Mouse (Mus musculus): ENCODE data around the gene Myh7.
A peak's percentile ranks its signal among the peaks of the same experiment; 100 is the strongest.
"Not testable (repeated sequence)": the region's sequence is repeated elsewhere in the genome, so short reads cannot be mapped to it uniquely, and the experiment has no call there.

Myh7 gene

DNA sequence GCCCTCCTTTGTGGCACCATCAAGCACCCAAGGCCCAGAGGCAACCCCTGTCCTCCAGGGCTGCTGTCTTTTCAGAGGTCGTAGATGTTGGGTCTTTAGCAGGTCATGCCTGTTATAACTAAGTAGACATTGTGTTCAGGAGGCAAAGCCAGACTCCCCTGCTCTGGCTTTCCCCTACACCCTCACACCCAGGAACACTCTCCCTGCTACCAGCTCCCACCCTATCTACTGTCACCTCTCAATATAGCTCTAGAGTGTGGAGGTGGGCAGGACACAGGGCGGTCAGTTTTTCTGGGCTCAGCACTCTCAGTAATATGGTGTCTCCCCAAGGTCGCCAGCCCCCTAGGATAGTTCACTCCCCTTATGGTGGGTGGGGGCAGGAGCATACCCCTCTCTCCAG is 26.6 kb downstream of the Myh7 start:
- DNase-seq: no peak

DNA sequence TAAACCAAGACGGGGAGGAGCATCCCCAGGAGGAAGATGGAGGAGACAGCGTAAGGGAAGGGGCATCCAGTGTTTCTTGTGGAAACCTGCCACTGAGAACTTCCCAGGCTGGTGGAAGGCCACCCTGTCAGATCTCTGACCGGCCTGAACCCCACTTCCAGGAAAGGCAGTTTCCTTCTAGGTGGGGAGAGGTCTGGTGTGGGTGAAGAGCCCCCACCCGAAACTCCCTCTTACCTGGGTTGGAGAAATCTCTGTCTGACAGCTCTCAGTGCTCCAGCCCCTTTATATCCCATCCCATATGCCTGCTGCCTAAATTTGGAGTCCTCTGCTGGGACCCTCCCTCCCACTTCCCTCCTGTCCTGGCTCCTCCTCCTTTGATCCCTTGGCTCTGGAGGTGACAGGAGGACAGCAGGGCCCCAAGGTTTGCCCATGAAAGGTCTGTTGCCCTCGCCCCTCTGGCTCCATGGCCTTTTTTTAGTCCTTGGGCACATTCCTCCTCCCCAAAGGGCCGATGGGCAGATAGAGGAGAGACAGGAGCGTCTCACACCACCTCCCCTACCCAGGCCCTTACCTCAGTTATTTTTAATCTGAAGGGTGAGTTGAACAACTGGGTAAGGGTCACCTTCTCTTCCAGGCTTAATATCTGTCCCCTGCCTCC is 28.0 kb downstream of the Myh7 start, which contains the start of gene Myh6:
TSS of gene Myh6 (minus strand) at position 608 of the 658 bp plus-strand sequence.
- DNase-seq: no peak

DNA sequence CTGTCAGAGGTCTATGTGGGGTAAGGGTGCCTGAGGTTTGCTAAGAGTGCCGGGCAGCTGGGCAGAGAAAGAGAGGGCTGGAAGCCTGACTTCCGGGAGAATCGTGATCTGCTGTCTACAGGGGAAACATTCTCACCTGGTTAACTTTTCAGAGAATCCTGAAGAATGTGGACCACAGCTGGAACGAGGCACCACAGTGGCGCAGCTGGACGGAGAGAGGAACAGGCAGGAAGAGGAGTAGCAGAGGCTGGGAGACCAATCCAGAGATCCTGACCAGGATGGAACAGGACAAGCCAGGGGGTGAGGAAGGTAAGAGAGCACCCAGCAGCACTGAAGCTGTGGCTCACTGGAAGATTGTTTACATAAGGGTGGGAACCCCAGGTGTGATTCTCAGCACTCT is 28.8 kb downstream of the Myh7 start:
- no peak for DNase-seq

DNA sequence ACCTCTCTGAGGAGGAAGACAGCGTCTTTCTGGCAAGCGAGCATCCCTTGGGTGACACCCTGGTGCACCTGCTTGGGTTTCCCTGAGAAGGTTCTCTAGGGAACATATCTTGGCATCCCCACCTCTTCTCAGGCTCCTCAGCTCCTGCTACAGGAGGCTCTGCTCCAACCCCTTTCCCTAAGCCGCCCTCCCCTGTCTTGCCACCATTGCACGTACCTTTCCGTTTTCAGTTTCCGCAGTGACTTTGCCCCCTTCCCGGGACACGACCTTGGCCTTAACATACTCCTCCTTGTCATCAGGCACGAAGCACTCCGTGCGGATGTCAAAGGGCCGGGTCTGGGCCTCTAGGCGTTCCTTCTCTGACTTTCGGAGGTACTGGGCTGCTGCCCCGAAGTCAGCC is 29.4 kb downstream of the Myh7 start:
- no peak for DNase-seq

DNA sequence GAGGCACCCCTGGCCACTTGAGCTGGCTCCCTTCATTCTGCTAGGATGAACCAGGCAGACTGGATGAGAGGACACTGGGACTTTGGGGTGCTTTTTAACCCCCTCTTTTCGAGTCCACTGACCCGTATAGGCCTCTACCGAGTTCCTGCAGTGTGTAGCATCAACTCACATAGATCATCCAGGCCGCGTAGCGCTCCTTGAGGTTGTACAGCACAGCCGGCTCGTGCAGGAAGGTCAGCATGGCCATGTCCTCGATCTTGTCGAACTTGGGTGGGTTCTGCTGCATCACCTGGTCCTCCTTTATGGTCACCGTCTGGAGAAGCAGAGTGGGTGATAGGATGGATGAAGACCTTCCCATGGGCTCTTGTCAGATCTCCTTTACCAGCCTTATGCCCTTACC is 30.7 kb downstream of the Myh7 start:
- DNase-seq: no peak

DNA sequence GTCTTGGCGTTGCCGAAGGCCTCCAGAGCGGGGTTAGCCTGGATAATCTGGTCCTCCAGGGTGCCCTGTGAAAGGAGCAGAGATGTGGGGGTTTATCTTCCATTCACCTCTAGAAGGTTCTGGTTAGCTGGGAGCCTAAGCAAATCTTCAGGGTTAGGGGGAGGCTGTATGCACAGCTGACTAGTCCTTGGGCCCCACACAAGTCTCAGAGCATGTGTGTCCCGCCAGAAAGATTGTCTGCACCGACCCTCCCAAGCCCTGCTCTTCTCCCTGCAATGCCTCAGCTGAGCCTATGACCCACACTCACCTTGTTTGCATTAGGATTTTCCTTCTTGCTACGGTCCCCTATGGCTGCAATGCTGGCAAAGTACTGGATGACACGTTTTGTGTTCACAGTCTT is 31.7 kb downstream of the Myh7 start:
- DNase-seq: no peak

DNA sequence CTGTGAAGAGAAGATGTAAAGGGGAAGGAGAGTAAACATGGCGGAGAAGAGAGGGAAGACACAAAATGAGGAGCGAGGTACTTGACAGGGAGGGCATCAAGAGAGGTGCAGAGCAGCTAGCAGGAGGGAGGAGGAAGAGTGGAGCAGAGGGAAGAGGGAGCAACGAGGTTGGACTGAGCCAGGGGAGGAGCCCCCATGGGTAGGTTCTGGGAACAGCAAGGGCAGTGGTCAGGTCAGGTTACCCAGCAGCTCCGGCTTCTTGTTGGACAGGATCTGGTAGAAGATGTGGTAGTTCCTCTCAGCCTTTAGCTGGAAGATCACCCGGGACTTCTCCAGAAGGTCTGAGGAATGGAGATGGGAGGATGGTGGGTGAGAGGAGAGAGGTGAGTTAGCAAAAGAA is 32.9 kb downstream of the Myh7 start:
- no peak for DNase-seq

DNA sequence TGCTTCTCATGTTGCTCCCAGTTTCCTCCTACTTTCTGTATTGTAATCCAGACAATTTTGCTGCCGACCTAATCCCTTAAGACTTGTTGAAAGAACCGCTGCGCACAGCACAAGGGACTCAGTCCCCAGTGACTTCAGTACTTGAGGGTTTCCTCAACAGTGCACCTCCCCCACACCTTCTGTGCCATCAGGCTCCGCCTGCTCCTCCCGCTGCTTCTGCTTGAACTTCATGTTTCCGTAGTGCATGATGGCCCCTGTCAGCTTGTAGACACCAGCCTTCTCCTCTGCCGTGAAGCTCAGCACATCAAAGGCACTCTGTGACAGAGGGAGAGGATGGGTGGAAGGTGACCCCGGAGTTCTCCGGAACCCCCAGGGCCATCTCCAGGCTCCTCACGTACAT is 33.7 kb downstream of the Myh7 start:
- peak; percentile 40 for DNase-seq

DNA sequence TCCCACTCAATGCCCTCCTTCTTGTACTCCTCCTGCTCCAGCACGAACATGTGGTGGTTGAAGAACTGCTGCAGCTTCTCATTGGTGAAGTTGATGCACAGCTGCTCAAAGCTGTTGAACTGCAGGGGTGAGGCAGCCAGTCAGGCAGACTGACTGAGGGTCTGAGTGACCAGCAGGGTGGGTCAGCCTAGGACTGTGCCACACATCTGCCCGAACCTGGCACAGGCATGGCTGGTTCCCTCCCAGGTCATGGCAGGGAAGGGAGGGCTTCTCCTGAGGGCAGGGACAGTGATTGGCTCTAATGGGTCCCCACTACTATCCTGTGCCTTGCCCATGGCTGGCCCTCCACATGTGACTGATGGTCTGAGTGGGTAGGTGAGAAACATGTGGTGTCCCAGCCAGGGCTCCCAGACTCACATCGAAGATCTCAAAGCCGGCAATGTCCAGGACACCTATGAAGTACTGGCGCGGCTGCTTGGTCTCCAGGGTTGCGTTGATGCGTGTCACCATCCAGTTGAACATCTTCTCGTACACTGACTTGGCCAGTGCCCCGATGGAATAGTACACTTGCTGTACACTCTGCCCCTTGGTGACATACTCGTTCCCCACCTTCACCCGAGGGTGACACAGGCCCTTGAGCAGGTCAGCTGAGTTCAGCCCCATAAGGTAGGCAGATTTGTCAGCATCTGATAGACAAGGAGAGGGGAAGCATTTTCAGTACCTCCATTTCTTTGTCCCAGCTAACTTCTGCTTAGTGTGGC is 34.4 kb downstream of the Myh7 start:
- not testable (repeated sequence) for DNase-seq

DNA sequence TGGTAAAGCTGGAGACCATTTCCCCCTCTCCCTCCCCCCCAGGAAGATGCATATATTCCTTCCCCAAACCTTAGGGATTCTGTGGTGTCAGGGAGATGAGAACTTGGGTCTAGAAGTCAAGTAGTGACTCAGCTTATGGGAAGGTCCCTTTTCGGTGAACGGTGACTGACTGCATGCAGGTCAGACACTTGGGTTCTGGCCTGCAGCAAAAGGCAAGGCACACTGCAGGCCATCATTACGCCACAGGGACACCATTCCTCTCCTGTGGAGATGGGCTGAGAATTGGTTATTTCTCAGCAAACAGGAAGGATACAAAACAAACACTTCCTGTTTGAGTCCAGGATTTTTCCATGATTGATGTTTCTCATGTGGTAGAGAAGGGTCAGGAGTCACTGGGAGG is 35.2 kb downstream of the Myh7 start:
- DNase-seq: no peak

DNA sequence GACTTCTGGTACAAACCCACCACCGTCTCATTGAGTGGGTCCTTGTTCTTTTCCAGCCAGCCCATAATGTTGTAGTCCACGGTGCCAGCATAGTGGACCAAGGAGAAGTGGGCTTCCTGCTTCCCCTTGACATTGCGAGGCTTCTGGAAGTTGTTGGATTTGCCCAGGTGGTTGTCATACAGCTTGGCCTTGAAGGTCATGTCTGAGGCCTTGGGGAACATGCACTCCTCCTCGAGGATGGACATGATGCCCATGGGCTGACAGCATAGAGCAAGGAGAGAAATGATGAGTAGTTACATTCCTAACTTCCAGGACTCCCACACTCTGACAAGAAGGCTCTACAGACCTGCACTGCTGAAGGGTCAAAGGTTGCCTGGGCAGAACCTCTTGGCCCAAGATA is 35.9 kb downstream of the Myh7 start:
- DNase-seq: no peak

DNA sequence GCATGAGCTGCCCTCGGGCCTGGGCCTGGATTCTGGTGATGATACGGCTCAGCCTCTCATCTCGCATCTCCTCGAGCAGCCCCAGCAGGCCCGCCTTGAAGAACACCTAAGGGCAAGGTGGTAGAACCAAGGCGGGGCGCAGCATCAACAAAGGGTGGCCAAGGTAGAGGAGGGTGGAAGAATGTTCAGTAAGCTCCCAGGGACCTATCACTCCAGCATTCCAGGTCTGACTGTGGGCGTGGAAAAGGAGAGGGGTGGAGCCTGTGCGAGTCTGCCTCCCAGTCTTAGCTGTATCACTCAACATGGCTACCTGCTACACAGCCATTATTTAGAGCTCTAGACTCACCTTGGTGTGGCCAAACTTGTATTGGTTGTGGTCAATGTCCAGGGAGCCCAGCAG is 37.9 kb downstream of the Myh7 start:
- no peak for DNase-seq

DNA sequence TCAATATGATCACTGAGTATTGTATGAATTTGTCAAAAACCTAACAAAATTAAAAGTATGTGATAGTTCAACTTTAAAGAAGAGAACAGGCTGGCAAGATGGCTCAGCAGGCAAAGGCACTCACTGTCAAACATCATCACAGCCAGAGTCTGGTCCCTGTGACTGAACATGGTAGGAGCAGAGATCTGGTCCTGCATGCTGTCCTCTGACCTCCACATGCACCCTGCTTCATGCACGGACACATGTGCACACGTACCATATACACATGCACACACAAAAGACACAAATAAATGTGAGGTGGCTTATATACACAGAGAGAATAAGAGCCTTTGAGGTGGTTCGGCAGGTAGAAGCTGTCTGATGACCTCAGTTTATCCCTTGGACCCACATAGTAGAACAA is 38.9 kb downstream of the Myh7 start:
- DNase-seq: no peak

DNA sequence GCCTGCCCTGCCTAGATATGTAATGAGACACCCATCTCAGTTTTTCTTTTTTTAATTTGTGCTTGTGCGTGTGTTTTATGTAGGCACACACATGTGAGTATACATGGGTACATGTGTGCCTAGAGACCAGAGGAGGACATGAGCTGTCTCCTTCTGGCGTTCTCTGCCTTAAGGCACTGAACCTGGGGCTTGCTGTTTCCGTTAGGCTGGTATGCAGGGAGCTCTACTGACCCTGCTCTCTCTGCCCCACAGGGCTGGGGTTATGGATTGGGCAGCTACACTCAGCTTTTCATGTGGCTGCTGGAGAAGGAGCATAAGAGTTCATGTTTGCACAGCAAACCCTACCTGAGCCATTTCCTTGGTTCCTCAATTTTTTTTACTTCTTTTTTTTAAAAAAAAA is 40.0 kb downstream of the Myh7 start:
- DNase-seq: no peak

DNA sequence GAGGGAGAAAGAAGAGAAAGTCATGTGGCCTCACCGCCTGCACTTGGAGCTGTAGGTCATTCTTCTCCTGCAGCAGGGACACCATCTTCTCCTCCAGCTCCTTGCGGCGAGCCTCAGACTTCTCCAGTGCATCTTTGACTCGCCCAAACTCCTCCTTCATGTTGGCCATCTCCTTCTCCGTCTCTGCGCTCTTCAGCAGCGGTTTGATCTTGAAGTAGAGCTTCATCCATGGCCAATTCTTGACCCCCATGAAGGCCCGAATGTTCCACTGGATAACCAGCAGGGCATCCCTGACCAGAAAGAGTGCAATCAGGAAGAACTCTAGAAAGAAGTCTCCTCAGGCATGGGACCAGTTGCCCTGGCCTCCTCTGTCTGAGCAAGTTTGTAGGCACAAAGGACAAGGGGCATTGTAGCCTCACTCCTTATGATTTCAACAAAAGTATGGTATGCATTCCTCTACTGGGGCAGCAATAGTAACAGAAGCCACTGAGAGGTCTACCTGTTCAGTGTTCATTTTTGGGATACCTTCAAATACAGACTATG is 40.7 kb downstream of the Myh7 start:
- DNase-seq: no peak

DNA sequence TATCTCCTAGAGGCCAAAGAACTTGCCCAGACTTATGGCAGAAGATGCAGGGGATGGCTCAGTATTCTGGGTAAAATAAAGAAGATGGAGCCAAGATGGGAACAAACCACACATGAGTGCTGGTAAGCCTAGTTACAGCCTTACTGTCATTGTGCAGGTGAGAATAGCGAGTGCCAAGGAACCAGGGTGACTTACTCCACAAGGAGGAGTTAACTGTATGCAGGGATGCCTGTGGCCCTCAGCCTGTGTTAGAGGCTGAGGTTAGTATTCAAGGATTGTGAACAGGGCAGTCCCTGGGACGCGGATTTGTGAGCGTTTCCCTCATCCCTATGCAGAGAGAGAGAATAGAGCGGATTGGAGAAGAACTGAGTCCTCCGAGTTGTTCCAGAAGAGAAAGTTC is 42.8 kb downstream of the Myh7 start:
- DNase-seq: no peak

DNA sequence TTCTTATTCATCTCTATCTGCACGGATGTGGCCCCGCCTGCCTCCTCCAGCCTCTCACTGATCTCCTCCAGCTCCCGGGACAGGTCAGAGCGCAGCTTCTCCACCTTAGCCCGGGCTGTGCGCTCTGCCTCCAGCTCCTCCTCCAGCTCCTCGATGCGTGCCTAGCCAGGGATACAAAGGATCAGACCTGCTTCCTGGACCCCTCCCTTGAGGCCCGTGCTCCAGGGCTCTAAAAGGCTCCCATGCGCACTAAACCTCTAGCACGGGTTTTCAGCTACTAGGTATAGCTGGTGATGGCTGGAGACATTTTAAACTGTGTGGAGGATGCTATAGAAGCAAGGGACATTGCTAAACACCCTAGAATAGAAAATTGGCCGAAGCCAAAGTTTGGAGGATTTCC is 43.9 kb downstream of the Myh7 start:
- no peak for DNase-seq

DNA sequence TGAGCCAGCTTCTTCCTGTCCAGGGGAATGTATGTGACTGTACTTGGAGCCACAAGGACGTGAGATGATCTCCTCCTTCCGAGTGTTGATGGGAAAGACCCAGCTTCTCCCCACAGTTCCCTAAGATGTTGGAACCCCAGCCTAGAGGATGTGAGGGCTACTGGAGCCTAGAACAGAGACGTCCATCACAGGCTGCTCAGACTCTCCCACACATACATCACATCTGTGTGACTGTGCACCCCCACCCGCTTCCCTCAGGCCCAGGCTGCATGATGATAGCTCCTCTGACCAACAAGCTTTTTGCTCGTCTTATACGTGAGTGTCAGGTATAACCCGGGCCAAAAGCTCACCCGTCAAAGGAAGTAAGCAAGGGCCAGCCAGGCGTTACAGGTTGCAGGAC is 45.6 kb downstream of the Myh7 start:
- DNase-seq: no peak

DNA sequence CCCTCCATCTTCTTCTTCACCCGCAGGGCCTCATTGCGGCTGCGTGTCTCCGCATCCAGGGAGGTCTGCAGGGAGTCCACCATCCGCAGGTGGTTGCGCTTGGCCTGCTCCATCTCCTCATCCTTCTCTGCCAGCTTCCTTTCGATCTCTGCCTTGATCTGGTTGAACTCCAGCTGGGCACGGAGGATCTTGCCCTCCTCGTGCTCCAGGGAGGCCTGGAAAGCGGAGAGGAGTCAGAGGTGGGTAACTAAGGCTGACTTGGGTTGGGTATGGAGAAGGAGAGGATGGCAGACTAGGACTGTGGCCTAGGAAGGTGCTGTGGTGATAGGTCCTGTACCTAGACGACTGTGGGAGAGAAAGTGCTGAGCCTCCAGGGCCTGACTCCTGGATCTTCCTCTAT is 47.4 kb downstream of the Myh7 start:
- not testable (repeated sequence) for DNase-seq

DNA sequence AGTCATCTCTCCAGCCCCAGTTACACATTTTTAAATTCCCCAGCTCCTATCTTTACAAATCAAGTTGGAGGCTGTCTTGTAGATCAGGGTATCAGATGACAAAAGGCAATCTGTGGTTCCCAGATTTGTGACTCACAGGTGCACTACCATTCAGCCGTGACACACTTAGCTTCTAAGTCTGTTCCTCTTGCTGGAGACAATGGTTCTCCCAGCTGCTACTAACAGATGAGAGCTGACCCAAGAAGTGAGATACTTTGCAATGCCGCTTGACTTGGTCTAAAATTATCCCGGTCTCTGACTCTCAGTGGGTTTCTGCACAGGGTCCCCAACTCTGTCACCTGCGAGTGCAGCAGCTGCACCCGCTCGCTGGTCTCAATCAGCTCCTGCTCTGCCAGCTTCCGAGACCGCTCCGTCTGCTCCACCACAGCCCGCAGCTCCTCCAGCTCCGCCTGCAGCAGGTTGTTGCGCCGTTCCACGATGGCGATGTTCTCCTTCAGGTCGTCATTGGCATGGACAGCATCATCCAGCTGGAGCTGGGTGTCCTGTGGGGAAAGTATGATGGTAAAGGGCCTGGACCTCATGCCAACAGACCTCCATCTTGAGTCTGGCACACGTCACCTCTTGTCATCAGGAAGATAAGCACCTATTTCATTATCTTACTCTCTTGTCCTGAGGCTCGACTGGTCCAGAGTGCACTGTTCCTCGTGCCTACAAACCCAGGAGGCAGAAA is 48.3 kb downstream of the Myh7 start:
- DNase-seq: no peak

DNA sequence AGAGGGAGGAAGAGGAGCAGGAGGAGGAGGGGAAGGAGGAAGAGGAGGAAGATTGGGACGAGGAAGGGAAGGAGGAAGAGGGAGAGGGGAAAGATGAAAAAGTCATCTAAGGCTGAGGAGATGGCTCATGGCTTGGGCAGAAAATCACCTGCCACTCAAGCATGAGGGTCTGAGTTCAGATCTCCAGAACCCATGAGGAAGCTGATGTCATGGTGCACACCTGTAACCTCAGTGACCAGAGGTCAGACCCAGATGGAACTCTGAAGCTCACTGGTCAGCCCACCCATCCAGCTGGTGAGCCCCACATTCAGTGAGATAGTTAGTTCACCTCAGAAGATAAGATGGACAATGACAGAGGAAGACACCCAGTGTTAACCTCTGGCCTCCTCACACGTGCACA is 49.5 kb downstream of the Myh7 start:
- no peak for DNase-seq

DNA sequence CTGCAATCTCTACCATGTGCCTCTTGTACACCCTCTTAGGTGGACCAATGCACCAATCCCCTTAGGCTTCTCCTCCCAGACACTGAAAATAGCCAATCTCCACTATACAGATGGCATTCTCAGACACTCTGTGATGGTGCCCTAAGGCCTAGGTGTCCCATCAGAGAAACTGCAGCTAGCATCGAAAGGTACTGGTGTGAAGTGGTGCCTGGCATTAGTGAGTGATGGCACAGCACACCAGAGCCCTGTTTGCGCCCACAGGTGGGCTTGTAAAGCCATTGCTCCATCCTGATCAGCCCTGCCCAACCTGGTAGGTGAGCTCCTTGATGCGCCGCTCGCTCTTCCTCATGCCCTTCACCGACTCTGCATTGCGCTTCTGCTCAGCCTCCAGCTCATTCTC is 50.5 kb downstream of the Myh7 start:
- DNase-seq: no peak

DNA sequence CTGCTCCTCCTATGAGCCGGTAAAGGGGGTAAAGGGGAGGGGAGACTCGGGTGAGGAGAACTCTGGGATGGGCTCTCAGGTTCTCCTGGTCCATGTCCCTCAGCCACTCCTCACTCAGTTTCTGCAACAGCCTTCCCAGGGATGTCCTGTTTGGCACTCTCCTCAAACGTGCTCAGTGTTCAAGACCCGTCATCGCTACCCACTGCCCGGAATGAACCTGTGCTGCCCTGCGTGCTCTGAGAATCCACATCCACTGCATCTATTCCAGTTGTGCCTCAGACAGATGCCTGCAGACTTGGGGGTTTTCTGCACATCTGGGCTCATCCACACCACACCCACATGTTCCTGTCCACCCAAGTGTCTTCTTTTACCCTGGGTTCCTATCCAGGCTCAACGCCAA is 51.9 kb downstream of the Myh7 start:
- no peak for DNase-seq
